Mouse (Mus musculus): ENCODE measurements at regions not wholly inside any gene's neighbourhood (a gene's known extent, or its start where the extent isn't known, plus 50 kb on each side); places are given as distances from the start of the nearest gene placed in this dataset.

- no peak for DNase-seq (ENCODE audit: low spot score in 2 of 2)
These were observed 173.4 kb upstream of the Dph6 start for GRCm38 (mm10) chr2:114828192-114828591.

- DNase-seq (ENCODE audit: low spot score in 2 of 2), result no peak
These were observed 180.9 kb upstream of the Dph6 start for GRCm38 (mm10) chr2:114835694-114836093.

- DNase-seq (ENCODE audit: low spot score in 2 of 2), result no peak
These were observed 189.1 kb upstream of the Dph6 start for GRCm38 (mm10) chr2:114843696-114844388.

- DNase-seq (ENCODE audit: low spot score in 2 of 2), result no peak
These were observed 189.6 kb upstream of the Dph6 start for GRCm38 (mm10) chr2:114844389-114844771.

- no peak for DNase-seq (ENCODE audit: low spot score in 2 of 2)
These were observed 193.7 kb upstream of the Dph6 start for GRCm38 (mm10) chr2:114848439-114848838.

GRCm38 (mm10) chr2:114848914-114849313 lies 194.2 kb upstream of the Dph6 start:
- no peak for DNase-seq (ENCODE audit: low spot score in 2 of 2)

- DNase-seq (ENCODE audit: low spot score in 2 of 2), result peak; percentile 86 to 89
These were observed 199.2 kb upstream of the Dph6 start for GRCm38 (mm10) chr2:114853715-114854530.

GRCm38 (mm10) chr2:114872272-114872671 lies 217.5 kb upstream of the Dph6 start:
- DNase-seq (ENCODE audit: low spot score in 2 of 2), result no peak

- no peak for DNase-seq (ENCODE audit: low spot score in 2 of 2)
These were observed 218.3 kb upstream of the Dph6 start for GRCm38 (mm10) chr2:114873090-114873489.

GRCm38 (mm10) chr2:114879084-114879483 lies 224.3 kb upstream of the Dph6 start:
- peak; percentile 5 to 9 for DNase-seq (ENCODE audit: low spot score in 2 of 2)

- no peak for DNase-seq (ENCODE audit: low spot score in 2 of 2)
These were observed 225.0 kb upstream of the Dph6 start for GRCm38 (mm10) chr2:114879784-114880183.

GRCm38 (mm10) chr2:114885734-114886260 lies 231.0 kb upstream of the Dph6 start:
- no peak for DNase-seq (ENCODE audit: low spot score in 2 of 2)

GRCm38 (mm10) chr2:114898812-114899211 lies 244.0 kb upstream of the Dph6 start:
- peak in 1 of 2 experiments; percentile 13 for DNase-seq (ENCODE audit: low spot score in 2 of 2)

GRCm38 (mm10) chr2:114911845-114912500 lies 257.2 kb upstream of the Dph6 start:
- no peak for DNase-seq (ENCODE audit: low spot score in 2 of 2)

GRCm38 (mm10) chr2:114915025-114915690 lies 260.4 kb upstream of the Dph6 start:
- peak in 1 of 2 experiments; percentile 33 for DNase-seq (ENCODE audit: low spot score in 2 of 2)

- peak; percentile 9 to 26 for DNase-seq (ENCODE audit: low spot score in 2 of 2)
These were observed 263.9 kb upstream of the Dph6 start for GRCm38 (mm10) chr2:114918420-114919332.

GRCm38 (mm10) chr2:114923911-114924310 lies 269.1 kb upstream of the Dph6 start:
- DNase-seq (ENCODE audit: low spot score in 2 of 2), result no peak

GRCm38 (mm10) chr2:114935436-114935835 lies 280.7 kb upstream of the Dph6 start:
- DNase-seq (ENCODE audit: low spot score in 2 of 2), result no peak

GRCm38 (mm10) chr2:114938416-114939147 lies 283.8 kb upstream of the Dph6 start:
- peak in 1 of 2 experiments; percentile 9 for DNase-seq (ENCODE audit: low spot score in 2 of 2)

- DNase-seq (ENCODE audit: low spot score in 2 of 2), result no peak
These were observed 311.3 kb upstream of the Dph6 start for GRCm38 (mm10) chr2:114966111-114966510.

All from frontal cortex, postnatal 36 days (tissue).